Mouse (Mus musculus) kidney, adult 9 months (tissue): Measurements from ENCODE around the gene Gm10945.

Source experiments
- DNase-seq: peaks from one replicate; pipeline ENCODE4 v3.0.0; 2022

Gene Gm10945

DNA sequence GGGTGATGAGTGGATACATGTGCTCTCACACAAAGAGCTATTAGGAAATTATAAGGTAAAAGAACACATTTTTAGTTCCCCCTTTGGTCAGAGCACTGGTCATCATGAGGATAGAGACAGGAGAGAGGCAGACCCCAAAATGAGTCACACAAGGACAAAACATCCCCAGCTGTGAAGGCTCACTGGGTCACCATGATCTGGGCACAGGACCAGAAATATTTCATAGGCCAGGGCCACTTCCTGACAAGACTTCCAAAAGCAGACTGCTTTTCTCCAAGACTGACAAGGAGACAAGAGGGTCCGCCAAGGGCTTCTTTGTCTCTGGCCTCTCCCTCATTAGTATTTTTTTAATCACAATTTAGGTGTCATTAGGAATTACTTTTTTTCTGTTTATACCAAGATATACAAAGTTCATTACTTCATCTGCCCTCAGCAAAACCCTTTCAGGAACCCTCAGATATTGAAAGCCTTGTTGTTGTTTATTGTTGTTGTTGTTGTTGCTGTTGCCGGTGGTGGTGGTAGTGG is at the start of gene Gm10945:
Gene Gm10945 (minus strand): TSS at position 475 of the 525 bp plus-strand sequence.
- peak; percentile 0 for DNase-seq

DNA sequence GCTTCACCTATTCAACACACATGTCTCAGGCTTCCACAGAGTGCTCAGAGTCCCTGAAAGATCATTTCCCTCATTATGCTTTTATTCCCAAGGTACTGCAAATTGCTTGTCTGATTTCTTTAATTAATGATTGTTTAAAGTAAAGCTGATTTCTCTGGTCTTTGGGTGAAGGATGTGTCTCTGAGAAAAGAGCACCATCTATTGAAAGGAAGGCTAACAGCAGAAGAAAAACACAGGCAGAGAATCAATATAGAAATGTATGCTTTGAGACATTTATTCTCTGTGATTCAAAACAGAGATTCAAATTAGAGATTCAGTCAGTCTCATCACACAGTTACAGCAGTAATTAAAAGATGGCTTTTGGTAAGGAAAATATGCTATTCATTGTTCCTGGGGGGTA is 28.7 kb upstream of the Gm10945 start:
- no peak for DNase-seq

DNA sequence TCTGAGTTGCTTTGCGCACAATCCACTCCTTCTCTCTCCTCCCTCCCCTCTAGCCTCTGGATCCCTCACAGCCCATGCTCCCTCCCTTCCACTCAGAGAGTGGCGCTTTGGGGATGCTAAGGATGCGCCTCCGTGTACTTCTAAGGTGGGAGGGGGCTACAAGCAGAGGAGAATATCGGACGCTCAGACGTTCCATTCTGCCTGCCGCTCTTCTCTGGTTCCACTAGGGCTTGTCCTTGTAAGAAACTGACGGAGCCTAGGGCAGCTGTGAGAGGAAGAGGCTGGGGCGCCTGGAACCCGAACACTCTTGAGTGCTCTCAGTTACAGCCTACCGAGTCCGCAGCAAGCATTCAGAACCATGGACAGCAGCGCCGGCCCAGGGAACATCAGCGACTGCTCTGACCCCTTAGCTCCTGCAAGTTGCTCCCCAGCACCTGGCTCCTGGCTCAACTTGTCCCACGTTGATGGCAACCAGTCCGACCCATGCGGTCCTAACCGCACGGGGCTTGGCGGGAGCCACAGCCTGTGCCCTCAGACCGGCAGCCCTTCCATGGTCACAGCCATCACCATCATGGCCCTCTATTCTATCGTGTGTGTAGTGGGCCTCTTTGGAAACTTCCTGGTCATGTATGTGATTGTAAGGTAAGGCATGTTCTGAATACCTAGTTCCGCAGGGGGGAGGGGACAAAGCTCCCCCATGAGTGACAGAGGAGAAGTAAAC is 27.1 kb upstream of the Gm10945 start:
- peak; percentile 7 for DNase-seq

DNA sequence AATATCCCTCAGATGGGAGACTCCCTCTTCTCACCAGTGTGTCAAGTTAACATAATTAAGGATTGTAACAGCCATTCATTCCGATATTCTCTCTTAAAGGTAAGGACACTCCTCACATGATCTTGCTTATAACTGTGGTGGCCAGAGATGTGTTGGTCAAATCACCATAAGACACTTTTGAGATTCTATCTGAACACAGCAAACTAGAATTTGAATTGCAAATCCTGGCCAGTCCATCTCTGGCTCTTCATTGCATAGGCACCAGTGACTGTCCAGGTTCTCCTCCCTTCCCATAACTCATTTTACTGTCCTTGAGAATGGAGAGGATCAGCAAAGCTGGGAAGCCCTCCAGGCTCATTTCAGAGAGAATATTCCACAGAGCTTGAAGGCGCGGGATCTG is 3.4 kb downstream of the Gm10945 start, which contains the start of gene Oprm1:
Gene Oprm1 (plus strand): TSS at position 301 of the 400 bp plus-strand sequence.
- DNase-seq: no peak

DNA sequence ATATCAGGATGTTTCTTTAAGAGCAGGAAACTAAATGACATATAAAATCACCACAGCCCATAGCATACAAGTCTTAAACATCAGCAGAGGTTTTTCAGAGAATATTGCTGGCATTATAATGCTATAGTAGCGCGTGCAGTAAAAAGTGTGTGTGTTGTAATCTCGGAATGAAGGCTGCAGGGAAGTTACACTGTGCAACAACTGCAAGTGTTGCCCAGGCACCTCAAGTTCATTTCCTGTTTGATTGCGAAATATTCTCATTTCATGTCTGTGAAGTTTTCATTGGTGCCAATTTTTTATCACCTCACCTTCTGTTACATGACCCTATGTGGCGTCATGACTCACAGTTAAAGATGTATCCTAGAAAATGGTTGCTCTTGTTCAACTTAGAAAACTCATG is 8.2 kb downstream of the Gm10945 start:
- DNase-seq: no peak

DNA sequence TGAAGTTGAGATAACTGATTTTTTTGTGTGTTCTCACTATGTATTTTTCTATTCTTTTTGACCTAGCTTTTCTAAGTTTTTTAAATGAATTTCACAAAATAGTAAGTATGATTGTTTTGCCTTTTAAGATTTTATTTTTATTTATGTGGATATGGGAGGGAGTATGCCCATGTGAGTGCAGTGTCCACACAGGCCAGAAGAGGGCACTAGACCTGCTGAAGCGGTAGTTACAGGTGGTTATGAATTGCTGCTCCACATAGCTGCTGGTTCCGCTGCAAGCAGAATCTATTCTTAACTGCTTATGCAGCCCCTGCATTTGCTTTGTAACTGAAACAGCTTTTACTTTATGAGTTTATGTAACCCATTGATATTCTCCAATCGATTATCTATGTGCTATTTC is 33.1 kb downstream of the Gm10945 start:
- DNase-seq: no peak

DNA sequence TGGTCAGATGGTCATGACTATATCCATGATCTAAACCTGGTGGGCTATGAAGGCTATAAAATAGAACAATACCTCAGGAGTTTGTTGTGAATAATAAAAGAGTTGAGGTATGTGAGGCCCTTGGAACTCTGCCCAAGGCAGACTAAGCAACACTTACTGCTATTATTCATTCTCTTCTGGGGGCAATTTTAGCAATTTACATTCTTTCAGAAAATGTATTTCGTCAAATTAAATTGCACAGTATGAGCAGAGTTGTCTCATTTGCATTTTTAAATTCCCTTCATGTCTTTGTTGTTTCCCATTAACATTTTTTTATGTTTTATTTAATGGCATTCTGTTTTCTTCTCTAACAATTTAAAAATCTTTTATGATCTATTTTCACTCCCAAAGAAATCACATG is 37.8 kb downstream of the Gm10945 start:
- no peak for DNase-seq

DNA sequence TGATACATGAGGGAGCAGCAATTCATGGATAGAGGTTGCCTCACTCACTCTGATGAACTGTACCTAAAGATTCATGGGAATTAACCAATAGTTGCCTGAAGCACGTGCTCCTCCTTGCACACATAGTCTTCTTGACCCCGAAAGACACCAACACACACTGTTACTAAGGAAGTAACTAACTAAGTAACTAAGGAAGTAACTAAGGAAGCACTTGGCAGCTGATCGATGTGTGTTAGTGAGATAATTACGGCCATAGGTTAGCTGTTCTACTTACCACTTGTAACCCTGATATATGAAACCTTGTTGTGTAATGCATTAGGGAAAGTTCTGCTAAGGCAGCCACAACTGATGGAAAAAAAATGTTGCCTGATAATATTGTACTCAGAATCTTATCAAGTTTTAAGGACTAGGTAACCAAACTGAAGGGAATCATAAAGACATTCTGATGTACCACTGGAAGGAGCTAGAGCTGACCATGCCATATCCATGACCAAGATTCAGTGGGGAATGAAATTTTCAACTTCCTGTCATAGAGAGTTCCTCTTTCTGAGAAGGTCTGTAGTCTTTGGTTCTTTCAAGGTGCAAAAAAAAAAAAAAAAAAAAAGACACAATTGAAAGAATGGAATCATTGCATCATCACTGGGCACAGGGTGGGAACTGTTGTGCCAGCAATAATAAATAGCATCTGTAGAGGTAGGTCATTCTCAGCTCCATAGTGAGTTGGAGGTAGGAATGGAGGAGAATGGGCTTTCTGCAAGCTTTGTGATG is 44.2 kb downstream of the Gm10945 start:
- DNase-seq: no peak

DNA sequence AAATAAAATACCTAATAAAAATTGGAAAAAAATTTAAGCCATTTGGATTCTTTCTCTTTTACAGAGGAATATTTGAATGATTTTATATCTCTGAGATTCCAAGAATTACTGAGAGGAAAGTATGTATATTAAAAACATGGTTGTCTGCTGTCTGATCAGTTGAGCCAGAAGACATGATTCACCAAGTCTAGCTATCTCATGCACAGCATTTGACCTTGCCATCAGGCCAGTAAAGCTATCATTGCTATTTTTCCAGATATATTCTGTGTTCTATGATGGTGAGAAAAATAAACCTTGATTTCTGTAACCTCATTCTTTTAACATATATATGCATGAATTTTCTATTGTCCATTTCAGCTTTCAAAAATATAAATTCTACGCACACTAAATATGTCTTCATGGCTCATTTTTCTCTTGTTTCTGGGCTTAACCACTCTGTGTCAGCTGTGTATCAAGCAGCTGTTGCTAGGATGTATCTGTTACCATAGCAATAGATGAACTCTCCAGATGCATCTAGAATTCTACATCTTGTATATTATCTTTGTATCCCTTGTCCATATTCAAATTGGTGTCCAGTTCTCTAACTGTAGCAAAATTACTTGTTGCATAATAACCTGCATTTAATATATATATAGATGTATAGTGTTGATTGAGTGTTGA is 56.2 kb downstream of the Gm10945 start:
- no peak for DNase-seq

DNA sequence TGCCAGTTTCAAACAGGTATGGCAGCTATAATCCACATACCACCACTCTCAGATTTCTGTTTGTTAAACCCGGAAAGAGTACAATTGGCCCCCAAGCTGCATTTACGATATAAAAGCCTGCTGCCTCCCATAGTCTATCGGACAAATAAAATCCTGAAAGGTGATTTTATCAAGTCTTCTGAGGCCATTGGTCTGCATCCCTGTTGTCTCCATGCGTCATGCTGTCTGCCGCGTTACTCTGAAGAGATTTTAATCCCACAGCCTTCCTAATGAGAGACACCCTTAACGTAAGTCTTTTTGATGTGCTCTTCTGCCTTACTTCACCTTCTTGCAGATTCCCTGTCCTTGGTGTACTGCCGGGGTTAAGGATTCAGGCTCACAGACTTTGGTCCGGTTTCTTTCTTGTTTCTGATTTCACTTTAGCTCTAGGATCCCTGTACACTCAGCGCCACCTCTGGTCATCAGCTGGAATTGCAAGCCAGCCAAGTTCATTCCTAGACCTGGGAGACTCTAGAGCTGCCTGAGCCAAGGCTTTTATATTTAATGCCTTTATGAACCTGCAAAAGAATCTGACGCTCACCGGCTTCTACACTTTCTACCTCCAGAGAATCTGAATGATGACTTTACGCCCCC is 67.2 kb downstream of the Gm10945 start:
- peak; percentile 61 for DNase-seq
